Mouse (Mus musculus): ENCODE results near the gene Slit3. TPM values are rescaled to one million over a fixed set of nuclear protein-coding genes. Genes with fewer than 3 reads are reported as not detected.

Slit3 gene
- polyA plus RNA-seq, 1 experiment from 2014 or later: 5.9 TPM

GRCm38 (mm10) chr11:35417911-35418552, 297.0 kb downstream of the Slit3 start:
- peaks cover 35% of the 10 kb centered on the region for H3K4me1 ChIP-seq (ENCODE audit: control insufficient read depth, insufficient read depth, low read length)
- H3K4me3 ChIP-seq (ENCODE audit: low read length): no peak overlapping the region
- no peaks in the 10 kb centered on the region for H3K27me3 ChIP-seq (replicated peaks; ENCODE audit: control insufficient read depth, insufficient read depth, low read length)
- H3K9me3 ChIP-seq (ENCODE audit: control insufficient read depth, low read length): no peaks in the 10 kb centered on the region
- H3K36me3 ChIP-seq (ENCODE audit: control insufficient read depth, insufficient read depth, low read length): no peaks in the 10 kb centered on the region
- 46% methylated on average over 13 of the region's 13 CpGs for WGBS
- no peak overlapping the region for H3K27ac ChIP-seq (ENCODE audit: low read length)
- ATAC-seq: no peak
- H3K4me2 ChIP-seq (ENCODE audit: low read depth, low read length): no peak overlapping the region
- no peak overlapping the region for H3K9ac ChIP-seq (ENCODE audit: low read depth, low read length)

GRCm38 (mm10) chr11:35419013-35419412, 298.0 kb downstream of the Slit3 start:
- ATAC-seq: no peak
- no peaks in the 10 kb centered on the region for H3K9me3 ChIP-seq (ENCODE audit: control insufficient read depth, low read length)
- 58% methylated on average over 5 of the region's 5 CpGs for WGBS

GRCm38 (mm10) chr11:35421728-35422127, 300.7 kb downstream of the Slit3 start:
- no peaks in the 10 kb centered on the region for H3K27me3 ChIP-seq (replicated peaks; ENCODE audit: control insufficient read depth, insufficient read depth, low read length)
- no peak overlapping the region for H3K9ac ChIP-seq (ENCODE audit: low read depth, low read length)
- peaks cover 23% of the 10 kb centered on the region for H3K4me1 ChIP-seq (ENCODE audit: control insufficient read depth, insufficient read depth, low read length)
- no peak overlapping the region for H3K4me3 ChIP-seq (ENCODE audit: low read length)
- no peaks in the 10 kb centered on the region for H3K36me3 ChIP-seq (ENCODE audit: control insufficient read depth, insufficient read depth, low read length)
- H3K9me3 ChIP-seq (ENCODE audit: control insufficient read depth, low read length): no peaks in the 10 kb centered on the region
- 44% methylated on average over 4 of the region's 4 CpGs for WGBS
- H3K4me2 ChIP-seq (ENCODE audit: low read depth, low read length): no peak overlapping the region
- ATAC-seq: no peak
- no peak overlapping the region for H3K27ac ChIP-seq (ENCODE audit: low read length)

More at GRCm38 (mm10) chr11:35419013-35419412, 298.0 kb downstream of the Slit3 start:
- no peak overlapping the region for H3K4me3 ChIP-seq (ENCODE audit: low read length)
- no peak overlapping the region for H3K4me2 ChIP-seq (ENCODE audit: low read depth, low read length)
- H3K27me3 ChIP-seq (replicated peaks; ENCODE audit: control insufficient read depth, insufficient read depth, low read length): no peaks in the 10 kb centered on the region
- H3K9ac ChIP-seq (ENCODE audit: low read depth, low read length): no peak overlapping the region
- peaks cover 35% of the 10 kb centered on the region for H3K4me1 ChIP-seq (ENCODE audit: control insufficient read depth, insufficient read depth, low read length)
- no peak overlapping the region for H3K27ac ChIP-seq (ENCODE audit: low read length)
- no peaks in the 10 kb centered on the region for H3K36me3 ChIP-seq (ENCODE audit: control insufficient read depth, insufficient read depth, low read length)

- Histone ChIP-seq H3K36me3 (ENCODE audit: control insufficient read depth, insufficient read depth, low read length) (no peaks in the 10 kb centered on the region), H3K9ac (ENCODE audit: low read depth, low read length) (no peak overlapping the region), H3K27me3 (replicated peaks; ENCODE audit: control insufficient read depth, insufficient read depth, low read length) (no peaks in the 10 kb centered on the region), H3K27ac (ENCODE audit: low read length) (no peak overlapping the region), H3K9me3 (ENCODE audit: control insufficient read depth, low read length) (no peaks in the 10 kb centered on the region), H3K4me2 (ENCODE audit: low read depth, low read length) (no peak overlapping the region), H3K4me1 (ENCODE audit: control insufficient read depth, insufficient read depth, low read length) (no peaks in the 10 kb centered on the region), H3K4me3 (ENCODE audit: low read length) (no peak overlapping the region)
- WGBS: 62% methylated on average over 7 of the region's 7 CpGs
- ATAC-seq: no peak
Measured at GRCm38 (mm10) chr11:35428036-35428435, 307.0 kb downstream of the Slit3 start.

- H3K9me3 ChIP-seq (ENCODE audit: control insufficient read depth, low read length): no peaks in the 10 kb centered on the region
- no peak overlapping the region for H3K9ac ChIP-seq (ENCODE audit: low read depth, low read length)
- no peak overlapping the region for H3K4me3 ChIP-seq (ENCODE audit: low read length)
- H3K27ac ChIP-seq (ENCODE audit: low read length): no peak overlapping the region
- H3K4me1 ChIP-seq (ENCODE audit: control insufficient read depth, insufficient read depth, low read length): no peaks in the 10 kb centered on the region
- ATAC-seq: no peak
- no peaks in the 10 kb centered on the region for H3K27me3 ChIP-seq (replicated peaks; ENCODE audit: control insufficient read depth, insufficient read depth, low read length)
- no peak overlapping the region for H3K4me2 ChIP-seq (ENCODE audit: low read depth, low read length)
- no peaks in the 10 kb centered on the region for H3K36me3 ChIP-seq (ENCODE audit: control insufficient read depth, insufficient read depth, low read length)
- 81% methylated on average over 8 of the region's 8 CpGs for WGBS
Measured at GRCm38 (mm10) chr11:35431130-35431529, 310.1 kb downstream of the Slit3 start.

GRCm38 (mm10) chr11:35437510-35437909, 316.5 kb downstream of the Slit3 start:
- ATAC-seq: no peak
- Histone ChIP-seq H3K36me3 (ENCODE audit: control insufficient read depth, insufficient read depth, low read length) (no peaks in the 10 kb centered on the region), H3K9ac (ENCODE audit: low read depth, low read length) (no peak overlapping the region), H3K27ac (ENCODE audit: low read length) (no peak overlapping the region), H3K9me3 (ENCODE audit: control insufficient read depth, low read length) (no peaks in the 10 kb centered on the region), H3K4me1 (ENCODE audit: control insufficient read depth, insufficient read depth, low read length) (no peaks in the 10 kb centered on the region), H3K4me2 (ENCODE audit: low read depth, low read length) (no peak overlapping the region), H3K4me3 (ENCODE audit: low read length) (no peak overlapping the region), H3K27me3 (replicated peaks; ENCODE audit: control insufficient read depth, insufficient read depth, low read length) (no peaks in the 10 kb centered on the region)
- 83% methylated on average over 6 of the region's 6 CpGs for WGBS

- 71% methylated on average over 11 of the region's 11 CpGs for WGBS
- no peak overlapping the region for H3K4me3 ChIP-seq (ENCODE audit: low read length)
- H3K9me3 ChIP-seq (ENCODE audit: control insufficient read depth, low read length): no peaks in the 10 kb centered on the region
- H3K4me2 ChIP-seq (ENCODE audit: low read depth, low read length): no peak overlapping the region
- H3K27me3 ChIP-seq (replicated peaks; ENCODE audit: control insufficient read depth, insufficient read depth, low read length): no peaks in the 10 kb centered on the region
- H3K36me3 ChIP-seq (ENCODE audit: control insufficient read depth, insufficient read depth, low read length): no peaks in the 10 kb centered on the region
- no peak overlapping the region for H3K9ac ChIP-seq (ENCODE audit: low read depth, low read length)
- H3K27ac ChIP-seq (ENCODE audit: low read length): no peak overlapping the region
- ATAC-seq: no peak
- H3K4me1 ChIP-seq (ENCODE audit: control insufficient read depth, insufficient read depth, low read length): no peaks in the 10 kb centered on the region
Measured at GRCm38 (mm10) chr11:35440186-35440585, 319.2 kb downstream of the Slit3 start.

- H3K4me1 ChIP-seq (ENCODE audit: control insufficient read depth, insufficient read depth, low read length): peaks cover 13% of the 10 kb centered on the region; the same call in 1 of the 2 replicates
- no peak for ATAC-seq
- no peak overlapping the region for H3K9ac ChIP-seq (ENCODE audit: low read depth, low read length)
- no peak overlapping the region for H3K27ac ChIP-seq (ENCODE audit: low read length)
- no peak overlapping the region for H3K4me3 ChIP-seq (ENCODE audit: low read length)
- H3K4me2 ChIP-seq (ENCODE audit: low read depth, low read length): no peak overlapping the region
- H3K36me3 ChIP-seq (ENCODE audit: control insufficient read depth, insufficient read depth, low read length): no peaks in the 10 kb centered on the region
- no peaks in the 10 kb centered on the region for H3K27me3 ChIP-seq (replicated peaks; ENCODE audit: control insufficient read depth, insufficient read depth, low read length)
- H3K9me3 ChIP-seq (ENCODE audit: control insufficient read depth, low read length): no peaks in the 10 kb centered on the region
- 75% methylated on average over 6 of the region's 6 CpGs for WGBS
Measured at GRCm38 (mm10) chr11:35444489-35445100, 323.6 kb downstream of the Slit3 start.

- peak; percentile 54 for ATAC-seq
- Histone ChIP-seq H3K9me3 (ENCODE audit: control insufficient read depth, low read length) (no peaks in the 10 kb centered on the region), H3K4me2 (ENCODE audit: low read depth, low read length) (no peak overlapping the region), H3K27me3 (replicated peaks; ENCODE audit: control insufficient read depth, insufficient read depth, low read length) (no peaks in the 10 kb centered on the region), H3K36me3 (ENCODE audit: control insufficient read depth, insufficient read depth, low read length) (no peaks in the 10 kb centered on the region), H3K9ac (ENCODE audit: low read depth, low read length) (no peak overlapping the region), H3K27ac (ENCODE audit: low read length) (no peak overlapping the region), H3K4me3 (ENCODE audit: low read length) (no peak overlapping the region), H3K4me1 (ENCODE audit: control insufficient read depth, insufficient read depth, low read length) (peaks cover 13% of the 10 kb centered on the region; the same call in 1 of the 2 replicates)
- WGBS: 34% methylated on average over 9 of the region's 9 CpGs
Measured at GRCm38 (mm10) chr11:35447951-35448350, 326.9 kb downstream of the Slit3 start.

Data from intestine, embryonic 16.5 days (tissue).